Mouse (Mus musculus): ENCODE measurements around the gene Pex13.
A peak's percentile ranks its signal among the peaks of the same experiment; 100 is the strongest.
"Not testable (repeated sequence)": the region's sequence is repeated elsewhere in the genome, so short reads cannot be mapped to it uniquely, and the experiment has no call there.

The Pex13 gene

GRCm38 (mm10) chr11:23647431-23647830 lies 18.3 kb downstream of the Pex13 start:
- no peak for ATAC-seq (ENCODE audit: low TSS enrichment)

GRCm38 (mm10) chr11:23634573-23634972 lies 31.2 kb downstream of the Pex13 start:
- no peak for ATAC-seq (ENCODE audit: low TSS enrichment)

- ATAC-seq (ENCODE audit: low TSS enrichment) = peak; percentile 41; the same call in 1 of the 2 replicates
Observed at GRCm38 (mm10) chr11:23633879-23634215, 31.9 kb downstream of the Pex13 start.

DNA sequence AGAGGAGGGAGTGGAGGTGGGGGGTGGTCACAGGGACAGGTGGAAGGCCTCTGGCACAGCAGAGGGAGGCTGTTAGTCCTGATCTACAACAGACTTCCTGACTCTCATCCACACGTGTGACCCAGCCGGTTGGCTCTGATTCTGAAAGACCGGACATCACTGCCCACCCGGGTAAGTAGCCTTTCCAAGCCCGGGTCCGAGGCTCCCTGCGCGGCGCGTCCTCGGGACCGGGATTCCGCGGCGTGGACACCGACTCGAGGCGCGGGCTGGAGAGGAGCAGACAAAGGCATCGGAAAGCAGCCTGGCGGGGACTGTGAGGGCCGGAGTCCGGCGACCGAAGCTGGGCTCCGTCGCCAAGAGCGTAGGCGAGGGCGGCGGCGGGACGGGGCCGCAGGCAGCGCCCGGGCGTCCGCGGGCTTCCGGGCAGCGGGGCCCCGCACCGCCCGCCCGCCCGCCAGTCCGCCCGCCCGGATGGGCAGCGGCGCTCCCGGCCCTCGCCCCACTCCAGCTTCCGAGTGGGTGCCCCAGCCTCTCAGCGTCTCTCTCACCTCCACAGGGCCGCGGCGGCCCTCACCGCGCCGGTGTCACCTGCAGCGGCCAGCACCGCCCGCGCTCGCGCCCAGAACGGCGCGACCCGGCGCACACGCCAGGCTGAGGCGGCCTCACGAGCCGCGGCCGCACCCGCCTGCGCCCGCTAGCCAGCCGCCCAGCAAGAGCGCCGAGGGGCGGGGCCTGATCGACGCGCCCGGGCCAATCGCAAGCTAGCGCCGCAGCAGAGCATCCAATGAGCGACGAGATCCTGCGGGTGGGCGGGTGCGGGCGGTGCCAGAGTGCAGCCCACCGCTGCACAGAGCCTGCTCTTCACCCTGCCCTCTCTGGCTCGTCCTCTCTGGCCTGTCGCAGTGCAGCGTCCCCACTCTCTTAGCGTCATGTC lies 32.5 kb downstream of the Pex13 start, which contains the start of gene 0610010F05Rik:
TSS of gene 0610010F05Rik (minus strand) at position 695 of the 934 bp plus-strand sequence.
- peak; percentile 97 for ATAC-seq (ENCODE audit: low TSS enrichment)

DNA sequence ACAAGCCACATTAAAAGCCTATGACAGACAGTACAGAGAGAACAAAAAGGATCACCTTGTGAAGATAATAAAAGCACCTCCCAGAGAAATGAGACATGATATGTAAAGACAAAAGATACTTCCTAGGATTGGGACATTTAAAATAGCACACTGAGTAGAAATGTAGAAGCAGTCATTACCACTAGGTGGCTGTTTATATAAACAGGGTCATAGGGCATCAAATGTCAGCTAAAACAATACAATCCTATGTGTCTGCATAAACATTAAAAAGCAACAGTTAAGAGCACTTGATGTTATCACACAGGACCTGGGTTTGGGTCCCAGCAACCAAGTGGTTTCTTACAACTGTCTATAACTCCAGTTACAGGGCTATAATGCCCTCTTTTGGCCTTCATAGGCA lies 35.1 kb downstream of the Pex13 start:
- ATAC-seq (ENCODE audit: low TSS enrichment) = no peak

- no peak for ATAC-seq (ENCODE audit: low TSS enrichment)
Observed at GRCm38 (mm10) chr11:23618995-23619394, 46.8 kb downstream of the Pex13 start.

- ATAC-seq (ENCODE audit: low TSS enrichment) = no peak
Observed at GRCm38 (mm10) chr11:23614546-23614945, 51.2 kb downstream of the Pex13 start.

- not testable (repeated sequence) for ATAC-seq (ENCODE audit: low TSS enrichment)
Observed at GRCm38 (mm10) chr11:23607291-23607690, 58.5 kb downstream of the Pex13 start.

Measured in frontal cortex, adult (tissue).